Comparison of ENCODE assay signal across 8 mouse cellular contexts in genomic region chr8:69882833-69883600, GRCm38 (mm10). TPM values are rescaled to one million over a fixed set of nuclear protein-coding genes. Genes with fewer than 3 reads are reported as not detected.
DNase-seq lines count a peak whose midpoint lies in the region; ATAC-seq and TF ChIP-seq lines count a peak whose summit lies in the region.
"Had no signal": no experiment of that assay in that cellular context is flagged by ENCODE, and none has a peak within 500 bp of the region (broad histone marks: within the 10 kb centered on the region; RNA-seq: fewer than 3 reads in every experiment).

No protein-coding gene starts in this region.

- H3K4me1 ChIP-seq in megakaryocyte, embryonic 14.5 days, result peaks cover 52% of the 10 kb centered on the region
- peaks cover 45% of the 10 kb centered on the region for H3K4me1 ChIP-seq in forebrain, embryonic 15.5 days
- peaks cover 58% of the 10 kb centered on the region for H3K4me1 ChIP-seq in limb, embryonic 15.5 days
- no peaks in the 10 kb centered on the region for H3K4me1 ChIP-seq in stomach, postnatal 0 days (replicated peaks; ENCODE audit: control insufficient read depth, insufficient read depth)

- TF ChIP-seq EP300 in stomach, postnatal 0 days (optimal IDR thresholded peaks at IDR 0.05), result no peak

- ATAC-seq in megakaryocyte, adult 5-6 weeks (ENCODE audit: poor library complexity, severe bottlenecking), result no peak
- 0 out of 2 replicates have a peak, but pooled peaks have one; percentile 3 for ATAC-seq in forebrain, embryonic 15.5 days (replicated peaks)
- no peak for ATAC-seq in limb, embryonic 15.5 days (ENCODE audit: insufficient number of reproducible peaks, low FRiP score, low TSS enrichment, low read depth)
- no peak for ATAC-seq in stomach, postnatal 0 days (ENCODE audit: low FRiP score, low TSS enrichment)

- H3K27me3 ChIP-seq in megakaryocyte, embryonic 14.5 days (replicated peaks), result peaks cover 96% of the 10 kb centered on the region
- peaks cover 86% of the 10 kb centered on the region for H3K27me3 ChIP-seq in forebrain, embryonic 15.5 days
- H3K27me3 ChIP-seq in limb, embryonic 15.5 days, result peaks cover 99% of the 10 kb centered on the region
- peaks cover 41% of the 10 kb centered on the region for H3K27me3 ChIP-seq in stomach, postnatal 0 days (ENCODE audit: control insufficient read depth, insufficient read depth, low read length)

- H3K4me3 ChIP-seq in megakaryocyte, embryonic 14.5 days (replicated peaks), result peak overlapping the region; percentile 89
- peak overlapping the region; percentile 46 for H3K4me3 ChIP-seq in forebrain, embryonic 15.5 days
- H3K4me3 ChIP-seq in limb, embryonic 15.5 days, result peak overlapping the region; percentile 43
- H3K4me3 ChIP-seq in stomach, postnatal 0 days (ENCODE audit: low read depth, low read length), result peak overlapping the region; percentile 39; the same call in 1 of the 2 replicates

- no peak overlapping the region for H3K9ac ChIP-seq in forebrain, embryonic 15.5 days (replicated peaks)
- no peak overlapping the region for H3K9ac ChIP-seq in limb, embryonic 15.5 days
- H3K9ac ChIP-seq in stomach, postnatal 0 days (ENCODE audit: low read length), result no peak overlapping the region

- peaks cover 8% of the 10 kb centered on the region for H3K36me3 ChIP-seq in megakaryocyte, embryonic 14.5 days (replicated peaks; ENCODE audit: low read length)
- H3K36me3 ChIP-seq in forebrain, embryonic 15.5 days, result no peaks in the 10 kb centered on the region
- no peaks in the 10 kb centered on the region for H3K36me3 ChIP-seq in limb, embryonic 15.5 days
- no peaks in the 10 kb centered on the region for H3K36me3 ChIP-seq in stomach, postnatal 0 days (ENCODE audit: control insufficient read depth, insufficient read depth, low read length)

- TF ChIP-seq CTCF in stomach, postnatal 0 days (IDR thresholded peaks at IDR 0.05; ENCODE audit: low read depth), result no peak

- H3K27ac ChIP-seq in forebrain, embryonic 15.5 days (replicated peaks), result no peak overlapping the region
- H3K27ac ChIP-seq in limb, embryonic 15.5 days, result no peak overlapping the region
- H3K27ac ChIP-seq in stomach, postnatal 0 days (replicated peaks), result no peak overlapping the region

- H3K9me3 ChIP-seq in megakaryocyte, embryonic 14.5 days, result peaks cover 50% of the 10 kb centered on the region
- H3K9me3 ChIP-seq in forebrain, embryonic 15.5 days, result no peaks in the 10 kb centered on the region
- no peaks in the 10 kb centered on the region for H3K9me3 ChIP-seq in limb, embryonic 15.5 days
- H3K9me3 ChIP-seq in stomach, postnatal 0 days (ENCODE audit: control insufficient read depth, low read length), result no peaks in the 10 kb centered on the region

- WGBS in forebrain, embryonic 15.5 days, result 9% methylated on average over 52 of the region's 52 CpGs
- 14% methylated on average over 52 of the region's 52 CpGs for WGBS in limb, embryonic 15.5 days
- WGBS in stomach, postnatal 0 days, result 17% methylated on average over 47 of the region's 52 CpGs

- no peak for DNase-seq in stomach, postnatal 0 days (ENCODE audit: low spot score)
- DNase-seq in adipocyte (ENCODE audit: low spot score), result no peak
- DNase-seq in lung, postnatal 36 days, result no peak

- H3K4me2 ChIP-seq in forebrain, embryonic 15.5 days (replicated peaks), result peak overlapping the region; percentile 50; the same call in 1 of the 2 replicates
- H3K4me2 ChIP-seq in limb, embryonic 15.5 days, result peak overlapping the region; percentile 64
- H3K4me2 ChIP-seq in stomach, postnatal 0 days (replicated peaks; ENCODE audit: low read depth), result no peak overlapping the region

RNA-seq across cellular contexts. Expression of gene Cilp2, which starts 4.5 kb away (rescaled TPM):
- 0.20 TPM in 1 of 2 replicates, not detected in the other for polyA plus RNA-seq in megakaryocyte, embryonic 14.5 days (2012; ENCODE audit: insufficient read depth, low replicate concordance)
- not detected in 2 replicates for total RNA-seq in megakaryocyte, adult 5-6 weeks (2015)
- not detected in 2 replicates for total RNA-seq in megakaryocyte, adult 5-6 weeks (2017)
- polyA plus RNA-seq in forebrain, embryonic 15.5 days (2015; fragmentation: Nextera tagmentation; extraction: Ambion mirVana), result 3.6 and 4.0 TPM in 2 replicates
- polyA plus RNA-seq in limb, embryonic 15.5 days (2015; fragmentation: Nextera tagmentation; extraction: Ambion mirVana), result 2.9 and 3.7 TPM in 2 replicates
- 0.30 and 0.36 TPM in 2 replicates for polyA plus RNA-seq in stomach, postnatal 0 days (2015; fragmentation: Nextera tagmentation; extraction: Ambion mirVana)
- total RNA-seq: liver, adult 2 months had no signal

RNA-seq across cellular contexts. Expression of gene Tssk6, which starts 19.0 kb away (rescaled TPM):
- polyA plus RNA-seq in megakaryocyte, embryonic 14.5 days (2012; ENCODE audit: insufficient read depth, low replicate concordance), result 1.3 and 5.3 TPM in 2 replicates
- 0.27 TPM in 1 of 2 replicates, not detected in the other for total RNA-seq in megakaryocyte, adult 5-6 weeks (2015)
- 0.16 and 0.26 TPM in 2 replicates for total RNA-seq in megakaryocyte, adult 5-6 weeks (2017)
- 3.4 and 3.8 TPM in 2 replicates for polyA plus RNA-seq in forebrain, embryonic 15.5 days (2015; fragmentation: Nextera tagmentation; extraction: Ambion mirVana)
- polyA plus RNA-seq in limb, embryonic 15.5 days (2015; fragmentation: Nextera tagmentation; extraction: Ambion mirVana), result 3.2 and 4.2 TPM in 2 replicates
- polyA plus RNA-seq in stomach, postnatal 0 days (2015; fragmentation: Nextera tagmentation; extraction: Ambion mirVana), result 2.1 and 2.7 TPM in 2 replicates
- total RNA-seq: liver, adult 2 months had no signal

RNA-seq across cellular contexts. Expression of gene Ndufa13, which starts 19.3 kb away (rescaled TPM):
- polyA plus RNA-seq in megakaryocyte, embryonic 14.5 days (2012; ENCODE audit: insufficient read depth, low replicate concordance), result 31.7 and 195 TPM in 2 replicates
- total RNA-seq in megakaryocyte, adult 5-6 weeks (2015), result 63.4 and 75.7 TPM in 2 replicates
- 120 and 143 TPM in 2 replicates for total RNA-seq in megakaryocyte, adult 5-6 weeks (2017)
- 173 and 179 TPM in 2 replicates for polyA plus RNA-seq in forebrain, embryonic 15.5 days (2015; fragmentation: Nextera tagmentation; extraction: Ambion mirVana)
- polyA plus RNA-seq in limb, embryonic 15.5 days (2015; fragmentation: Nextera tagmentation; extraction: Ambion mirVana), result 168 and 176 TPM in 2 replicates
- polyA plus RNA-seq in stomach, postnatal 0 days (2015; fragmentation: Nextera tagmentation; extraction: Ambion mirVana), result 199 and 205 TPM in 2 replicates

RNA-seq across cellular contexts. Expression of gene Yjefn3, which starts 19.5 kb away (rescaled TPM):
- 4.7 and 13.7 TPM in 2 replicates for polyA plus RNA-seq in megakaryocyte, embryonic 14.5 days (2012; ENCODE audit: insufficient read depth, low replicate concordance)
- total RNA-seq in megakaryocyte, adult 5-6 weeks (2015), result 3.1 TPM in 1 of 2 replicates, not detected in the other
- total RNA-seq in megakaryocyte, adult 5-6 weeks (2017), result not detected in 2 replicates
- 8.9 and 9.0 TPM in 2 replicates for polyA plus RNA-seq in forebrain, embryonic 15.5 days (2015; fragmentation: Nextera tagmentation; extraction: Ambion mirVana)
- polyA plus RNA-seq in limb, embryonic 15.5 days (2015; fragmentation: Nextera tagmentation; extraction: Ambion mirVana), result 3.7 and 6.4 TPM in 2 replicates
- 1.6 and 2.7 TPM in 2 replicates for polyA plus RNA-seq in stomach, postnatal 0 days (2015; fragmentation: Nextera tagmentation; extraction: Ambion mirVana)

RNA-seq across cellular contexts. Expression of gene Pbx4, which starts 50.7 kb away (rescaled TPM):
- 1.7 TPM in 1 of 2 replicates, not detected in the other for polyA plus RNA-seq in megakaryocyte, embryonic 14.5 days (2012; ENCODE audit: insufficient read depth, low replicate concordance)
- total RNA-seq in megakaryocyte, adult 5-6 weeks (2015), result 1.3 and 2.4 TPM in 2 replicates
- total RNA-seq in megakaryocyte, adult 5-6 weeks (2017), result 0.57 and 1.9 TPM in 2 replicates
- polyA plus RNA-seq in forebrain, embryonic 15.5 days (2015; fragmentation: Nextera tagmentation; extraction: Ambion mirVana), result 54.7 and 55.3 TPM in 2 replicates
- 4.3 and 4.7 TPM in 2 replicates for polyA plus RNA-seq in limb, embryonic 15.5 days (2015; fragmentation: Nextera tagmentation; extraction: Ambion mirVana)
- 4.9 and 5.1 TPM in 2 replicates for polyA plus RNA-seq in stomach, postnatal 0 days (2015; fragmentation: Nextera tagmentation; extraction: Ambion mirVana)

Comparison
In these comparisons a context has a peak if more than half of its experiments do, and no peak if none do; other contexts are left out.
1. H3K4me3 ChIP-seq: peak in every context shown above with its lines; median percentile 89 in megakaryocyte, embryonic 14.5 days; 46 in forebrain, embryonic 15.5 days; 43 in limb, embryonic 15.5 days; 39 in stomach, postnatal 0 days.